Mouse (Mus musculus) lung, adult 2 months (tissue): ENCODE results near the gene Tnrc6b.

Experiments
- CTCF ChIP-seq: fragments of 200-500 bp; IDR thresholded peaks from 2 replicates; pipeline ENCODE4 v1.5.1; 2011; ENCODE audit warnings: mild to moderate bottlenecking, low read length, control low read depth; ENCODE audit not compliant: insufficient read depth
- POLR2A ChIP-seq: fragments of 200-500 bp; IDR thresholded peaks from 2 replicates; pipeline ENCODE4 v1.6.1; 2011; ENCODE audit warnings: low read depth, mild to moderate bottlenecking, control low read depth, low read length, borderline replicate concordance; ENCODE audit errors: extremely low read depth

DNA sequence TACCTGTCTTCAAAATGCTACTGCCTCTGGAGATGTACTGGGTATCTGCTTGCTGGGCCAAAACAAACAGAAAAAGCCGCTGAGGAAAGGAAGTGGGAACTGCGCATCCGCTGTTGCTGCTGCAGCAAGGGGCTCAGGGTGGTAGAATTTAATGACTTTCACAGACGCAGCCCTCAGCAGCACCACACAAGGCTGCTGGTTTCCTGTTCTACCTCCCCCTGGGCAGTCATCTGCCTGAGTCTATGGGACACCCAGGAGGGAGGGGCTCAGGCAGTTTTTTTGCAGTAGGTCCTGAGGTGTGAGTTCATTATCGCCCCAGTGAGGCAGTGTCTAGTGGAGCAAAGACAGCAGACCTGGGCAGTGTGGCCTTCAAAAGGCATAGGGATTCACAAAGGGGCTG lies 13.5 kb upstream of the Tnrc6b start:
- TF ChIP-seq CTCF (no peak), POLR2A (no peak)
